Mouse (Mus musculus) bone marrow, adult 2 months (tissue): ENCODE data around the gene Irs1.

Experiments used
- CTCF ChIP-seq: fragments of 200-500 bp; IDR thresholded peaks from 2 replicates; pipeline ENCODE4 v1.5.1; 2011; ENCODE audit warnings: low read length, control low read depth; ENCODE audit not compliant: control insufficient read depth, insufficient read depth
- POLR2A ChIP-seq: fragments of 200-500 bp; IDR thresholded peaks from 2 replicates; pipeline ENCODE4 v1.6.1; 2011; ENCODE audit warnings: low read depth, mild to moderate bottlenecking, control low read depth, low read length, borderline replicate concordance; ENCODE audit not compliant: control insufficient read depth

GRCm38 (mm10) chr1:82287776-82288325 lies 3.4 kb downstream of the Irs1 start:
- TF ChIP-seq POLR2A: no peak
- no peak for TF ChIP-seq CTCF
